Mouse (Mus musculus): ENCODE data around the gene Acss2.
"Not testable (repeated sequence)": the region's sequence is repeated elsewhere in the genome, so short reads cannot be mapped to it uniquely, and the experiment has no call there.

Acss2 gene

GRCm38 (mm10) chr2:155538463-155539057, 20.8 kb downstream of the Acss2 start:
- not testable (repeated sequence) for DNase-seq (ENCODE audit: low read depth, low spot score)

- no peak for DNase-seq (ENCODE audit: low read depth, low spot score)
Measured at GRCm38 (mm10) chr2:155539696-155540095, 21.9 kb downstream of the Acss2 start.

GRCm38 (mm10) chr2:155540822-155541458, 23.2 kb downstream of the Acss2 start:
- DNase-seq (ENCODE audit: low read depth, low spot score): no peak

GRCm38 (mm10) chr2:155546955-155547354, 29.2 kb downstream of the Acss2 start:
- no peak for DNase-seq (ENCODE audit: low read depth, low spot score)

GRCm38 (mm10) chr2:155552336-155552735, 34.6 kb downstream of the Acss2 start:
- no peak for DNase-seq (ENCODE audit: low read depth, low spot score)

- DNase-seq (ENCODE audit: low read depth, low spot score): no peak
Measured at GRCm38 (mm10) chr2:155552949-155553354, 35.2 kb downstream of the Acss2 start.

- no peak for DNase-seq (ENCODE audit: low read depth, low spot score)
Measured at GRCm38 (mm10) chr2:155554426-155554985, 36.8 kb downstream of the Acss2 start.

GRCm38 (mm10) chr2:155562209-155562608, 44.5 kb downstream of the Acss2 start:
- no peak for DNase-seq (ENCODE audit: low read depth, low spot score)

GRCm38 (mm10) chr2:155562934-155563333, 45.2 kb downstream of the Acss2 start:
- DNase-seq (ENCODE audit: low read depth, low spot score): no peak

- no peak for DNase-seq (ENCODE audit: low read depth, low spot score)
Measured at GRCm38 (mm10) chr2:155567751-155568150, 50.0 kb downstream of the Acss2 start.

GRCm38 (mm10) chr2:155569223-155569807, 51.6 kb downstream of the Acss2 start:
- DNase-seq (ENCODE audit: low read depth, low spot score): no peak

GRCm38 (mm10) chr2:155573001-155573400, 55.3 kb downstream of the Acss2 start:
- DNase-seq (ENCODE audit: low read depth, low spot score): no peak

- DNase-seq (ENCODE audit: low read depth, low spot score): no peak
Measured at GRCm38 (mm10) chr2:155573996-155574395, 56.2 kb downstream of the Acss2 start.

GRCm38 (mm10) chr2:155574700-155575099, 57.0 kb downstream of the Acss2 start:
- no peak for DNase-seq (ENCODE audit: low read depth, low spot score)

- no peak for DNase-seq (ENCODE audit: low read depth, low spot score)
Measured at GRCm38 (mm10) chr2:155576656-155577055, 58.9 kb downstream of the Acss2 start.

GRCm38 (mm10) chr2:155580331-155580730, 62.6 kb downstream of the Acss2 start:
- no peak for DNase-seq (ENCODE audit: low read depth, low spot score)

- DNase-seq (ENCODE audit: low read depth, low spot score): no peak
Measured at GRCm38 (mm10) chr2:155582384-155582995, 64.7 kb downstream of the Acss2 start.

- no peak for DNase-seq (ENCODE audit: low read depth, low spot score)
Measured at GRCm38 (mm10) chr2:155582996-155583395, 65.2 kb downstream of the Acss2 start.

- no peak for DNase-seq (ENCODE audit: low read depth, low spot score)
Measured at GRCm38 (mm10) chr2:155583927-155584530, 66.3 kb downstream of the Acss2 start.

- no peak for DNase-seq (ENCODE audit: low read depth, low spot score)
Measured at GRCm38 (mm10) chr2:155585082-155585481, 67.3 kb downstream of the Acss2 start.

- DNase-seq (ENCODE audit: low read depth, low spot score): no peak
Measured at GRCm38 (mm10) chr2:155585486-155585885, 67.7 kb downstream of the Acss2 start.

GRCm38 (mm10) chr2:155588136-155588535, 70.4 kb downstream of the Acss2 start:
- DNase-seq (ENCODE audit: low read depth, low spot score): no peak
